Comparison of ENCODE assay signal across 12 mouse cellular contexts in the genomic region with DNA sequence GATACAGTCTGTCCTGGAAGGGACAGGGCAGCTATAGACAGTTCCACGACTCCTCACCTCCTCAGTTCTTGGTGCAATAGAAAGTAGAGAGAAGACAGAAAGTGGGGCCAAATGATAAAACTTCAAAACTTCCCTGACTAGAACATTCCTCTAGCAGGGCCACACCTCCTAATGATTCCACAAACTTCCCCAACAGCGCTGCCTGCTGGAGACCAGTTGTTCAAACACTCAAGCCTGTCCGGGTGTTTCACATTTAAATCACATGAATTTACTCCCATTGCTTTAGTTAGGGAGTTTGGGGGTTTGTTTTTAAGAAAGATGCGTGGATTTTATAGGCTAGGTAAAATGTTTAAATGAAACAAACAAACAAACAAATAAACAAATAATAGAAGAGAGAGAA.
DNase-seq lines count a peak whose midpoint lies in the region; ATAC-seq and TF ChIP-seq lines count a peak whose summit lies in the region.
"Had no signal": no experiment of that assay in that cellular context is flagged by ENCODE, and none has a peak within 500 bp of the region (broad histone marks: within the 10 kb centered on the region; RNA-seq: fewer than 3 reads in every experiment).

No protein-coding gene starts in this region.

- no peak overlapping the region for H3K4me3 ChIP-seq in layer of hippocampus, adult 2 months
- no peak overlapping the region for H3K4me3 ChIP-seq in thymus, adult 2 months (ENCODE audit: control insufficient read depth, insufficient read depth, low read length)
- H3K4me3 ChIP-seq: embryonic facial prominence, embryonic 10.5 days; forebrain, embryonic 13.5 days; hindbrain, embryonic 15.5 days; neural tube, embryonic 12.5 days had no signal

- TF ChIP-seq POLR2A in thymus, adult 2 months (IDR thresholded peaks at IDR 0.05; ENCODE audit: control insufficient read depth, extremely low read depth, insufficient read depth, low read length, poor library complexity) = no peak

- no peak for ATAC-seq in frontal cortex, adult (ENCODE audit: low TSS enrichment)
- ATAC-seq: forebrain, embryonic 13.5 days had no signal

- no peaks in the 10 kb centered on the region for H3K27me3 ChIP-seq in thymus, adult 2 months (ENCODE audit: control insufficient read depth, insufficient read depth, low read length)
- H3K27me3 ChIP-seq: forebrain, embryonic 13.5 days; hindbrain, embryonic 15.5 days; neural tube, embryonic 12.5 days had no signal

- no peaks in the 10 kb centered on the region for H3K36me3 ChIP-seq in thymus, adult 2 months (ENCODE audit: control insufficient read depth, insufficient read depth, low read length)
- H3K36me3 ChIP-seq: embryonic facial prominence, embryonic 10.5 days; hindbrain, embryonic 15.5 days; neural tube, embryonic 12.5 days had no signal

- H3K27ac ChIP-seq in layer of hippocampus, adult 2 months = no peak overlapping the region
- H3K27ac ChIP-seq in thymus, adult 2 months (ENCODE audit: control insufficient read depth, insufficient read depth, low read length) = no peak overlapping the region
- H3K27ac ChIP-seq: embryonic facial prominence, embryonic 10.5 days; forebrain, embryonic 13.5 days; hindbrain, embryonic 15.5 days; neural tube, embryonic 12.5 days had no signal

- H3K4me1 ChIP-seq in thymus, adult 2 months (replicated peaks; ENCODE audit: control insufficient read depth, insufficient read depth, low read length) = peaks cover 2% of the 10 kb centered on the region; the same call in 1 of the 2 replicates
- H3K4me1 ChIP-seq: embryonic facial prominence, embryonic 10.5 days; forebrain, embryonic 13.5 days; hindbrain, embryonic 15.5 days; neural tube, embryonic 12.5 days had no signal

- WGBS in thymus, adult 2 months = 89% methylated on average over 4 of the region's 4 CpGs

- DNase-seq in cerebellum, postnatal 10 days = peak; percentile 50 to 57
- no peak for DNase-seq in cerebellum, adult 8-10 months
- DNase-seq in layer of hippocampus, adult 2 months (ENCODE audit: low spot score in 2 of 2) = no peak
- no peak for DNase-seq in layer of hippocampus, adult 11-12 months (ENCODE audit: low spot score)
- peak; percentile 17 for DNase-seq in thymus, adult 2 months
- DNase-seq in thymus, adult 18-20 months = no peak
- DNase-seq in thymus, postnatal 36 days = peak; percentile 11 to 21

- TF ChIP-seq CTCF in layer of hippocampus, adult 2 months (conservative IDR thresholded peaks at IDR 0.05) = peak; percentile 64
- no peak for TF ChIP-seq CTCF in thymus, adult 2 months (IDR thresholded peaks at IDR 0.05; ENCODE audit: borderline replicate concordance, control insufficient read depth, extremely low read depth, insufficient read depth, low read length, poor library complexity)

Comparison
In these comparisons a context has a peak if more than half of its experiments do, and no peak if none do; other contexts are left out.
1. DNase-seq: peak in cerebellum, postnatal 10 days (2 of 2), thymus, adult 2 months (single experiment) and thymus, postnatal 36 days (2 of 2); none in cerebellum, adult 8-10 months (single experiment), layer of hippocampus, adult 2 months (0 of 2), layer of hippocampus, adult 11-12 months (single experiment) and thymus, adult 18-20 months (0 of 2).